Mouse (Mus musculus): ENCODE data around the gene Casq1.
"Not testable (repeated sequence)": the region's sequence is repeated elsewhere in the genome, so short reads cannot be mapped to it uniquely, and the experiment has no call there.

The Casq1 gene

DNA sequence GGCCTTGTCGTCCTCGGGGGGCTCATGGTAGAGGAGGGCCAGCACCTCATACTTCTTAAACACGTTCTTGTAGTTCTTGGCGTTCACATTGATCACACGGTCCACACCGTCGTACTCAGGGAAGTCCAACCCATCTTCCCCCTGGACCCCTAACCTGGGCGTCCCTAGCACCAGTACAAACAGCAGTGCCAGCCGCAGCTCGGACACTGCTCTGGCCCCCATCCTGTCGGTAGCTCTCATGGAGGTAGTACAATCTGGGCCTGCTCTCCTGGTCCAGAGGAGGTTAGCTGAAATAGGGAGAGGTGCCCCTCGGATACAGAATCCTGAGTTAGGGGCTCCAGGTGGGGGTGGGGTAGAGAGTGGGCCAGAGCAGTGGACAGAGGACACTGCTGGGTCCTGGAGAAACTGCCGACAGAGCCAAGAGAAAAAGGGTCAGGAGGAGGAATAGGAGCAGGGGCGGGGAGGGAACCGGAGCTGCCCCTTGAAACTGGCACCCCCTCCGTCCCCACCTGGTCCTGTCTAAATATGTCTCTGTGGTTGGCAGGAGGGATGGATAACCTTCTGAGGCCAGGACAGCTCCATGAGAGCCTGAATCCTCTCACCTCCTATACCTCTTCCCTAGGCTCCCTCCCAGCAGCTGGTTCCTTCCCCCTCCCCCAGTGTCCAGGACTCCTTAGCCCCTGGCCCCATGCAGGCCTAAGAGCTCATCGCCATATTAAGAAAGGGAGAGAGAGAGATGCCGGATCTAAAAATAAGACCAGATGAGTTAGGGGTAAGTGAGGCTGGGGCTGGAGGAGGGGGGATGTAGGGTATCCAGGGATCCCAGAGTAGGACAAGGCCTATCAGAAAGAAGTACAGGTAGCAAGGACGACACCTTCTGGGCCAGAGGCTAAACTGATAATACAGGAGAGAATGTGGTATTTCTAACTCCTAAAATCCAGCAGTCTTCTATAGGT lies at the start of gene Casq1:
TSS of gene Casq1 (minus strand) at position 418 of the 956 bp plus-strand sequence.
- DNase-seq = no peak

DNA sequence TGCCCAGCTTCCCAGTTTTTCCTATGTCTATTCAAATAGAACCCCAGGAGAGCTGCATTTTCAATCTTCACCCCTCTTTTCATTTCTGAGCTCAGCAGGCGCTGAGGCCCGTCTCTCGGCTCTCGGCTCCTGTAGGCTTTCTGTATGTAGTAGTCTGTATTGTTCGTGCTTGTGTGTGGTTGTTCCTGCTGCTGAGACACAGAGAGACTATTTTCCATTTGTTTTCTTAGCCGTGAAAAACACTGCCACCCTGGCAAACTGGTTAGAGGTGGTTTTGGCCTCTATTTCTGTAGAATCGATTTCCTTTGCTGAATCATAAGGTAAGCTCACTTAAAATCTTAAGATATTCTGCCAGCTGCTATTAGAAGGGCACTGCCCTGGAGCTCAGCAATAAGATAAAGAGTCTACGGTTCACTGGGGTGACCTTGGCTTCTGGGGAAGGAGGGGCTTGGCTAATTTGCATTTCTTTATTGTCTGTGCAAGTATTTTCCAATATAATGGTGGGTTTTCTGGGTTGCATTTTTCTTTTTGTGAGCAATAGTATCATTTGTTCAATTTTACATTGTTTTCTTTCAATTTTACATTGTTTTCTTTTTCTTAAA lies 41.9 kb upstream of the Casq1 start, which contains the start of gene Igsf8:
TSS of gene Igsf8 (plus strand) at position 165 of the 602 bp plus-strand sequence.
- DNase-seq = no peak

DNA sequence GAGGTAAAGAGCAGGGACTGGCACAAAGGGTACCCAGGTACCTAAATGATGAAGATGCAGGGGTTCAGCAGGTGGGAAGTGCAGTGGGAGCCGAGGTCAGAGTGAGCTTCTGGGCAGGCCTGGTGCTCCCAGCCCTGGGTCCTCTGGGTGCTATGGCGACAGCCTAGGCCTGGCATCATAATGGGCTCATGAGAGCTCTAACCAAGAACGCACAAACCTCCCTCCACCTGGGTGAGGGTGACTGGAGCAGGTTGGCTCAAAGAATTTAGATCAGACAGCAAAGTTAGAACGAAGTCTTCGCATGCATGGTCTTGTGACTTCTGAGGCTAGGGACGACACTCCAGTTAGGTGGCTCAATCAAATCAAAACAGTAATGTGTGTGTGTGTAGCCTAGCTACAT lies 38.6 kb upstream of the Casq1 start, which contains the start of gene Atp1a4:
TSS of gene Atp1a4 (minus strand) at position 101 of the 400 bp plus-strand sequence.
- no peak for DNase-seq

DNA sequence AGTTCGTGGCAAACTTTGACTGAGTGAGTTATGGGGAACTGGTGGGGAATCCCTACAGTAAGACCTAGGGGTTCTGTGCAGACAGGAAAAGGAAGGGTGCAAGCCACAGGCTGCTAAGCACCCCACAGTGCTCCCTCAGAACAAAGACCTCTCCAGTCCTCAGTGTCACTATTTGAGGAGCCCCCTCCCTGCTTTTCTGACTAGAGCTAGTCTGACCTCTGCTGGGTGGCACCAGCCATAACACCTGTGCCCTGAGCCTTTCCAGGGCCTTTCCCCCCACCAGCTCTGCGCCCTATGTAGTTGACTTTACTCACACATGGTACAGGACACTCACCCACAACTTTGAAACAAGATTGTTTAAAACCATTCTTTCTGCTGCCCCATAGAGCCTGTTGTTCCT lies 28.0 kb upstream of the Casq1 start:
- DNase-seq = peak; percentile 32

DNA sequence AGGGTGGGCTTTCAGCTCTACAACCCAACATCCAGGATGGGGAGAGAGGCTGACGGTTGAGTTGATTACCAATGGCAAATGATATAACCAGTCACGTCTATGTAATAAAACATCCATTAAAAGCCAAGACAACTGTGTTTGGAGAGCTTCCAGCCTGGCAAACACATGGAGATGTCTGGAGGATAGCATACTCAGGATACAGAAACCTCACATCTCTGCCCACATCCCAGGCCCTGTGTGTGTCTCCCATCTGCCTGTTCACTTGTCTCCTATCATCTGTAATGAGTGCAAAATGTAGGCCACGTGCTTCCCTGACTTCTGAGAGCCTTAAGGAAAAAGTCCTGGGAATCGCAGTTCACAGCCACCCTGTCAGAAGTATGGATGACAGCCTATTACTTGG lies 27.5 kb upstream of the Casq1 start:
- DNase-seq = no peak

DNA sequence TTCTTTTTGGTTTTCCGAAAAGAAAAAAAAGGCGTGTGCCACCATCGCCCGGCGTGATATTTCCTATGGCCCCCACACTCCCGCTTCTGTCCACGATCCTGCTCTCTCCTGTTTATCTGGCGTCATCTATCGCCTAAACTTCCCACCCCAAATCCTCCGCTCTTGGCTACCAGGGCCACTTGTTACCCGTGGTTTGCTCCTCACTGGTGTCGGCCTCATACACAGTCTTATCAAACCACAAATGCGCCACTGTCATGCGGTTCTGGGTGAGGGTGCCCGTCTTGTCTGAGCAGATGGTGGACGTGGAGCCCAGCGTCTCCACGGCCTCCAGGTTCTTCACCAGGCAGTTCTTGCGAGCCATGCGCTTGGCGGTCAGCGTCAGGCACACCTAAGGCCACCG lies 25.0 kb upstream of the Casq1 start:
- DNase-seq = not testable (repeated sequence)

DNA sequence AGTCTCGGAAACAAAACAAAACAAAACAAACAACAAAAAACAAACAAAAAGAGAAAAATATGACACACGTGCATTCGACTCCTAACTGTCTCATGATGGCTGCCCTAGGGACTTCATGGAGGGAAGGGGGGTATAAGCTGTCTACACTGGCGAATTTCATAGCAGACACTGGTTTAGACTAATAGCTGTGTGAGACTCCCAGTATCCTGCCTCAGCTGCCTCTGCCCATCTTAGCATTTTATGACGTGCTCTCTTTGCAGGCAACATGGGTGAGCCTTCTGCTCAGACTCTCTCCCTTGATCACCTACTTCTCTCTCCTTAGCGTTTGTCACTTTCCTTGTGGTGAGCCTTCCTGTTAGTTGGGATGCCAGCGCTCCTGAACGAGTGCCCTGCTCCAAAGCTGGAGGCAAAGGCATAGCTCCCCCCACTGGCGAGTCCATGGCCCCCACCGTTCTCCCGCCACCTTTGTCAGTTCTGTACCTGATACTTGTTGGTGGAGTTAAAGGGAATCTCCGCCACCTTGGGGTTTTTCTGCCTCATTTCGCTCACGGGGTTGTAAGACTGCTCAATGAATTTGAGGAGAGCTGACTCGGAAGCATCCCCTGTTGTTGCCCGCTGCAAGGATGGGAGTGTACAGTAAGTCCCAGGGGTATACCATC lies 24.0 kb upstream of the Casq1 start:
- DNase-seq = peak; percentile 56

DNA sequence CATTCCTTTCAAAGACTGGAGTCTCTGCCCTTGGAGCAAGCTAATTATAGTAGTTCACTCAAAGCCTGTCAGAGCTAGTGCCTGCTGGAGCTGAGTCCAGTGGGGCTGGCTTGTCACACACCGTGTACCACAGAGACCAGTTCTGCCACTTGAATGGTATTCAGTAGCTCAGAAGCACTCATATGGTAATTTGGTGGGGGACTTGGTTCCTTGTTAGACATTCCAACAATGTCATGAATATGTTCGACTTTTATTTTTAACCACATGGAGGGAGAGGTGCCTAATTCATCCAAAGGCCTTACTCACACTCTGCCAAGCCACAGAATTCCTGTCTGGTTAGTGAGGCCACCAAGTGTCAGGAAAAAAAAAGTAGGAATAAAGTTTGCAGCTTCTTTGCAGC lies 22.7 kb upstream of the Casq1 start:
- no peak for DNase-seq

DNA sequence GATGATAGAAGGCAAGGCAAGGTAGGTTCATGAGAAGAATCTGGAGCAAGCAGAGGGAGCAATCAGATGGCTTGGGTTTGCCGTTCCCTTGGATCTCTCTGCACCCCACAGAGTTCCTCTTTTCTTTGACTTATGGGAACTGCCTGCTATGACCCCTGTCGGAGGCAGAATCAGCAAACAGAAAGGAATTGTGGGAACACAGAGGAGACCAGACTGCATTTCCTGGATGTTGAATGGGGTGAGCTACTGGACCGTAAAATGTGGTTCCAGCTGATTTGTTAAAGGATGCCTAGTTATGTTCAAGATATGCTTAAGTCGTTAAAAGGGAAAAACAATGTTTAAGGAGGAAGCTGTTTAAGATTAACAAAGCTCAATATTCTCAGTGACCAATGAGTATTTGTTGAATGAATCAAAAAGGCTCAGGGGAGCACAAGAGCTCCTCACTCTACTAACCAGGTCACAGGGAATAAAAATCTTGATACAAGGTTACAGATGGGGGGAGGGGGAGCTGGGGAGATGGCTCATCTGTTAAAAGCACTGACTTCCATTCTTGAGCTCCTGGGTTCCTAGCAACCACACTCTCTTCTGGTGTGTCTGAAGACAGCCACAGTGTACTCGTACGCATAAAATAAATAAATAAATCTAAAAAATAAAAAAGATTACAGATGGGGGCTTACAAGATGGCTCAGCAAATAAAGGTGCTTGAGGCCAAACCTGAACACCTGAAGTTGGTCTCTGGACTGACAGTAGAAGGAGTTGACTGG lies 21.5 kb upstream of the Casq1 start:
- DNase-seq = no peak

DNA sequence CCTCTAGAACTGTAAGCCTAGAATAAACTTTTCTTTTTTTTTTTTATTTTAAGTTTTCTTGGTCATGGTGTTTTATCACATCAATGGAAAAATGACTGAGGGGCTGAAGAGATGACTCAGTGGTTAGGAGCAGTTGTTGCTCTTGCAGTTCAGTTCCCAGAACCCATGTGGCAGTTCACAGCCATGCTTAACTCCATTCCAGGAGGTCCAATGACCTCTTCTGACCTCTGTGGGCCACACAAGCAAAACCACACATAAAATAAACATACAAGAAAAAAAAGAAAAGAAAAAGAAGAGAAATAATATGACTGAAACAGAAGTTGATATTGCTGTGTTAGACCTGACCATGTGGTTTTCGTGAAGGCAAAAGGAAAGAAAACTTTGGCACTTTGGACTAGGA lies 9.5 kb upstream of the Casq1 start:
- no peak for DNase-seq

DNA sequence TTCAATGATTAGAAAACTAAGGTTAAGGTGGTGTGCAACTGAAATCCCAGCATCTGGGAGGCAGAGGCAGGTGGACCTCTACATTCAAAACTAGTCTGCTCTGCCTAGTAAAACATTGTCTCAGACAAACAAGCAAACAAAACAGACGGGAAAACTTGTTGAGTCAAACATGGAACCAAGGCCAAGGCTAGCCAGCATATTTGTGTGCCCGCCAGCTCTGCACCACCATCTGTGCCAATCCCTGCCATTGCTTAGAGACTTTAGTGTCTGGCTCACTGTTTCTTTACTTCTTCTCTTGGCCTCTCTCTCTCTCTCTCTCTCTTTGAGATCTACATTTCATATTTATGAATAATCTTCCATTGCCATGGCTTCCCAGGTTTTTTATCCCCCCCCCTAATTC lies 8.5 kb upstream of the Casq1 start:
- no peak for DNase-seq

DNA sequence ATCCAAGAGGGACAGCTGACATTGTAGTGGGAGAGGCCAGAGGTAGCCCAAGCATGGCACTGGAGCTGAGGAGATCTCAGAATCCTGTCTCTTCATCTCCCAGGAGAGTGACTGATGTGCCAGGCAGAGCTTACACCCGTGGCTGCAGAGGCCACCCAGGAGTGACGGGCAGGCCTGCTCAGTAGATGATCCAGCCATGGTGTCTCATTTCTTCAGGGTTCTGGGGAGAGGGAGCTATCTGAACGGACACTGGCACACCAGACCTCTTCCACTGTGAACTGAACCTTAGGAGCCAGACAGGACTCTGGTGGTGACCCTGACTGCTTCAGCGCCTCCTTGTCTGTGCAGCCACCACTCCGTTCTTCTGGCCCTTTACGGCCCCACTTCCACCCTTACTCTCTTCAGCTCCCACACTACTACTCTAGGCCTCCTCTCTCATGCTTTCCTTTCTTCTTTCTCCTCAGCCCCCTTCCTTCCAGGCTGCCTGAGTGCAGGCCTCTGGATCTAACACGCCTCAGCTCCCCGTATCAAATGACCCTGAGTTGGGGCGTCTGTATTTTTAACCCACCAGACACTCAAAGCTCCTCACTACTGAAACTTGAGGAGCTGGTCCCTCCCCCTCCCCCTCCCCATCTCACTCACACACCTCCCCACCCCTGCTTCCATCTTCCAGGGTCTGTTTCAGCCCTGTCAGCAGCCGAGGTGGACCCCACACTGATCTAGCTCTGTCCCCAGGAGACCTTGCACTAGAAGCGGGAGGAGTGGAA lies 1.8 kb upstream of the Casq1 start:
- DNase-seq = no peak

DNA sequence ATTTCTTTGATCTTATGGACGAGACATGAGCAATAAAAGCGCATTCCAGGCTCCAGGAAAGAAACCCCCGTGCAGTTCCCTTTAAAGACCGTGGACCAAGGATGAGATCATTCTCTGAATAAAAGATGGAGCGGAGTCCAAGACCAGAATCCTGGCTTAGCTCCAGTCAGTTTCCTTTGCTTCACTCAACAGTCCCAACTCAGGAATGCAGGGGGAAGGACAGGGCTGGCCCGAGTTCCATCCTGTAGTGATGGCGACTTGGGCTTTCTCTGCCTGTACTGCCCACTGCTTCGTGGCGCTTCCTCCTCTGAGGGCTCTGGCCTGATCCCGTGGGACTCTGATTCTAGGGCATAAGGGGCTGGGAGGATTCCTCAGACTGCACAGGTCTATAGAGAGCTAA lies 746 bp upstream of the Casq1 start:
- peak; percentile 78 for DNase-seq

DNA sequence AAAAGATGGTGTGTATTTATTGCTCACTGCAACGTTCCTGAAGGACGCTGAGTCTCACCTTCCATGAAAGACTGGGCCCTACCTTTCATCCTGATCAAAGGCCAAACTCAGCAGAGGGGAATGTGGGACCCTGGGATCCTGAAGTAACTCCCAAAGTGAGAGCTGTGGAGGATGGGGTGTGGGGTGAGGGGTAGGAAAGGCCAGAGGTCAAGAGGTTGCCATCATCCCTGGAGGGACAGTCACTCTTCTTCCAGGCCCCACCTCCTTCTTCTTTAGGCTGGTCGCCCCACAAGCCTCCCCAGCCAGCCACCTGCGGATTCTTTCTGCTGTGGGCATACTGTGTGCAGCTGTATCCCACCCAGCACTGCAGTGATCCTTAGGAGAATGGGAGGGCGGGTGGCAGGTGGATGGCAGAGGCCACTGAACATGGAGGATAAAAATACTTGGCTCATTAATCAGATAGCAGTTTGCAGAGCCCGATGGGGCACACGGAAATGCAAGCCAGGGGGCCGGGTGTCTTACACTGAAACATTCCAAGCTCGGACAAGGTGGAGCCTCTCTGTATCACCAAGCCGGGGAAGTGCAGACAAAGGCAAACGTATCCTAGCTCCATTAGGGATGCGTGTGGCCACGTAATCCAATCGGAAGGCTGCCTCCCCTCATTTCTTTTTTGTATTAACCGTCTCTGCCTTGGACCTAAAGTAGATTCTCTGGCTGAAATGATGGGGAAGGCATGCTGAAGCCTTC lies 1.3 kb downstream of the Casq1 start:
- DNase-seq = no peak

DNA sequence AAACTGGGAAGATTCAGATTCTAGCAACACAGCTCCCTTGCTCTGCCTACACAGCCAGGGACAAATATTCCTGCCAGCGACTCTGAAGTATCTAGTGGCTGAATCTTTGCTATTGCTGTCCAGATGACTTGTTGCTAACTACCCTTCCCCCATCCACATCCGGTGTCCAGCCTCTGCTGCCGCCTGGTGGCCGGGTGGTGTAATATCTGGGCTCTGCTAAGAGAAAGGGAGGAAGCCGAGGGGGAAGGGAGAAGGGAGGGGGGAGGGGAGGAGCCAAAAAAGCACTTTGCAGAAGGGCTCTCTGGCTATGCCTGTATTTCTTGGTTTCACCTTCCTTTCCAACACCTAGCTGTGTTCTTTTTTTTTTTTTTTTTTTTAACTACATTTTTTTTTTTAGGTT lies 2.5 kb downstream of the Casq1 start:
- peak; percentile 94 for DNase-seq

DNA sequence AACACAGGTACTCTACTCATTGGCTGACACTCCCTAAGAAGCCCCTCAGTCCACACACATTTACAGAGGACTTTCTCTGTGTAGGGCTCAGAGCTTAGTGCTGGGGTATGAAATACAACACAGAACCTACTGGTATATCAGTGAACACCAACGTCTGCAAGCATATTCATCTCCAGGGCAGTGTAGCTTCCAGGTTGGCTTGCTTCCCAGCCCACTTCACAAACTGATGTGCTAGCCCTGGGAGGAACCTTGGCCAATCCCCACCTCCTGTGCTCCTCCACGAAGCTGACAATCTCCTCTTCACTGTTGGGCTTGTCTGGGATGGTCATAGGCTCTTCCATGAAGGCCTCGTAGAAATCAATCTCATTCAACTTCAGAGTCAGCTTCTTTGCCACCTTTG lies 4.9 kb downstream of the Casq1 start:
- DNase-seq = peak; percentile 49

DNA sequence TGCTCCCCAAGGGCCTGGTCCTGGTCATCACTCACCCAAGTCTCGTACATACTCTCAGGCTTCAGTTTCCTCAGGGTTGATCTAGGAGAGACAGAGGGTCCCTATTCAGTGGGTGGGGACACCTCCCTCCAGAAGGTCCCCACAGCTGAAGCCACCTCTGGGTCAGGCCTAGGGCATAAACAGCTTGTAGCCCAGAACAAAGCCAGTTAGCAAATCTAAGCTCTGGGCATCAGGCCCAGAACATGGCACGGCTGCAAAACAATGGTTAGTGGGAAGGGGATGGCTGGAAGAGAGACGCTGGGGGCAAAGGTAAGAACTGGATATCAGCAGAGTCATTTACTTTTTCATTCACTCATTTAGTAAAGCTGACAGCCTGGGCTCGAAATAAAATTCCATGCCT lies 5.9 kb downstream of the Casq1 start:
- no peak for DNase-seq

DNA sequence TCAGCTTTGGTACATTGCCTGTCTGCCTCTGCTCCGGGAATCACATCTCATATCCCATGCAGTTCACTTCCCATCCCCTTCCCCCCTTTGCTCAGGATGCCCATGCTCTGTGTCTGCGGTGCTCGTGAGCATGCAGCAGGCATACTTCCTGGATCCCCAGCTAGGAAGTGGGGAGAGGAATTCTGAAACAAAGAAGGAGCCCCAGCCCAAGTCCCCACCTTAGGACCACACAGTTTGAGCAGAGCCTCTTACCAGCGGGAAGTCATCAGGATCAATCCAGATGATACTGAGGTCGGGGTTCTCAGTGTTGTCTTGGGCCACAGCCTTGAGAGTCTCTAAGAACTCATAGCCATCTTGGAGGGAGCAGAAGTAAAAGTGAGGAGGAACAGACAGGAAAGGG lies 6.9 kb downstream of the Casq1 start:
- DNase-seq = no peak

DNA sequence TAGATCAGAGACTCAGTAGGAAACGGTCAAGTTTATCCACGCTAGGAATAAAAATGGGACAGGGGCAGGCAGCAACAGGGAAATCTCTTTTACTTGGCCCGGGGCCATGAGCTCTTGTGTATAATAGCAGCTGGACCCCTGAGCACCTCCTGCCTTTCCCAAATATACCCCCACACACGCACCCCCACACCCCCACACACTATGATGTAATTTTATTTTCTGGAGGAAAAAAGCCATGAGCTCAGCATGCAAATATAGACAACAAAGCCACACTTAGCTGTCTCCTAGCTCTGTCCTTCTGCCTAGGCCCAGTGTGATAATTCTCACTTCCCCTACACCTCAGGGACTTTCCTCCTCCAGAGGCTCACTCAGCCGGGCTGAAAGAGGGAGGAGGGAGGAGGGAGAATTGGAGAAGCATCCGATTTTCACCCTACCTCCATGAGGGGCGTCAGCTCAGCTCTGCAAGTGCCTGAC lies 12.5 kb downstream of the Casq1 start:
- DNase-seq = no peak

DNA sequence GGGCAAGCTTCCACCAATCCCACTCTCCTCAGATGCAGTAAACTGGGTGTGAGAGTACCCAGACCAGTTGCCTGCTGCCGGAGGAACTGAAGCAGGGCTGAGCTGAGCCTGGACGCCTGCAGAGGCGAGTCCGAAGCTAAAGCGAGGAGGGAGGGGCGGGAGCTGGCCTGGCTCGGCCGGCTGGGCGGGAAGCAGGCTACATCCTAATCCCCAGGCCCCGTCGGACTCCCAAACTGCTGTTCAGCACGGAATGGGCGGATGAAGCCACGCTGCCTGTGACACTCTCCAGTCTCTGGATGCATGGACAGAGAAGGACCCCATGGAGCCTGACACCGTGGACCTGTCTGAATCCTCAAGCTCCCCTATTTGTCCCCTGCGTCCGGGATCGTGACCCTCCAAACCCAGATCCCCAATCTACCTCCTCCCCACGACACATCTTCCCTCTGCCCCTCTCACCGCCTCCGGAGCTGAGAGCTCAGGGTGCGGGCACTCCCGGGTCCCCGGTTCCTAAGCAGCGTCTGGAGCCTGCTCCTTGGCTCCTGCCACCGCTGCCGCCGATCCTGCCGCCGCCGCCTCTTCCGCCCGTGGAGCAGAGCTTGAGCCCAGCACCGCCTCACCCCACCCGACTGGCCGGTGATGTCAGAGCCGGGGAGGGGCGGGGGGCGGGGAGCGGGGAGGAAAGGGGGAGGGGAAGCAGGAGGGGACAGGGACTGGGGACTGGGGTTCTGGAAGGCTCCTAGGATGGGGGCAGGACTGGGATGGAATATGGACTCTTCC lies 13.3 kb downstream of the Casq1 start, which contains the start of gene Pea15a:
TSS of gene Pea15a (minus strand) at position 664 of the 777 bp plus-strand sequence.
- DNase-seq = peak; percentile 87
